Mouse (Mus musculus) olfactory bulb, adult 2 months (tissue): ENCODE measurements at regions not wholly inside any gene's neighbourhood (a gene's known extent, or its start where the extent isn't known, plus 50 kb on each side); places are given as distances from the start of the nearest gene placed in this dataset.

Experiments
- H3K27ac ChIP-seq: fragments of 200-500 bp; 2 replicates; pipeline ENCODE4 v1.5.1; 2012; ENCODE audit warnings: low read depth, low read length; ENCODE audit not compliant: insufficient read depth
- H3K4me1 ChIP-seq: fragments of 200-500 bp; 2 replicates; pipeline ENCODE4 v1.6.1; 2012; ENCODE audit warnings: low read length; ENCODE audit not compliant: control insufficient read depth, insufficient read depth
- H3K4me3 ChIP-seq: fragments of 200-500 bp; 2 replicates; pipeline ENCODE4 v1.5.1; 2012; ENCODE audit warnings: mild to moderate bottlenecking, low read depth, low read length, moderate library complexity; ENCODE audit not compliant: insufficient read depth
- CTCF ChIP-seq: fragments of 200-500 bp; IDR thresholded peaks from 2 replicates; pipeline ENCODE4 v1.5.1; 2012; ENCODE audit warnings: low read depth, mild to moderate bottlenecking, low read length, moderate library complexity; ENCODE audit not compliant: insufficient read depth
- POLR2A ChIP-seq: fragments of 200-500 bp; IDR thresholded peaks from 2 replicates; pipeline ENCODE4 v1.6.1; 2012; ENCODE audit warnings: mild to moderate bottlenecking, low read depth, low read length, moderate library complexity; ENCODE audit not compliant: insufficient read depth
- WGBS: fragments of 180-500 bp; shearing (Covaris S2); methylation state at CpG from one replicate; pipeline ENCODE4 v1.1.7; 2018; 5-methylcytosine and 5-hydroxymethylcytosine counted together

DNA sequence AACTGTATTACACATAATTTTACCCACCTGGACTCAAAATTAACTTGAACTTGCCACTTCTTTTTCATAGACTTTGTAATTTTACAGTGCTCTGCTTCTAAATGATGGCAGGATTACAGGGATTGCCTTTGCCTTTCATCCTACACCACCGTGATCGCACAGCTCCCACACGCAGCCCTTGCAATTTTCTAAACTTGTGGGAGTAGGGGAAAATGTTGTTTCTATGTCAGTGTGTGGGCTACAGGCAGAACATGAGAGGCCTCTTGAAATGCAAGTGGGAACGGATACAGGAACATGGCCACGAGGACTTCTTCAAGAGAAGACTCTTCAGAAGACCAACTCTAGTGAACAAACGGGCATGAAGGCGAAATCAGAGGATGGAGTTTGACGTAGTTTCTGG is 254.0 kb upstream of the Emcn start:
- Histone ChIP-seq H3K4me1 (no peaks in the 10 kb centered on the region), H3K4me3 (no peak overlapping the region), H3K27ac (0 out of 2 replicates have a peak overlapping the region, but pooled peaks have one; percentile 33)
- no peak for TF ChIP-seq POLR2A
- no peak for TF ChIP-seq CTCF
- 72% methylated on average over 8 of the region's 8 CpGs for WGBS

DNA sequence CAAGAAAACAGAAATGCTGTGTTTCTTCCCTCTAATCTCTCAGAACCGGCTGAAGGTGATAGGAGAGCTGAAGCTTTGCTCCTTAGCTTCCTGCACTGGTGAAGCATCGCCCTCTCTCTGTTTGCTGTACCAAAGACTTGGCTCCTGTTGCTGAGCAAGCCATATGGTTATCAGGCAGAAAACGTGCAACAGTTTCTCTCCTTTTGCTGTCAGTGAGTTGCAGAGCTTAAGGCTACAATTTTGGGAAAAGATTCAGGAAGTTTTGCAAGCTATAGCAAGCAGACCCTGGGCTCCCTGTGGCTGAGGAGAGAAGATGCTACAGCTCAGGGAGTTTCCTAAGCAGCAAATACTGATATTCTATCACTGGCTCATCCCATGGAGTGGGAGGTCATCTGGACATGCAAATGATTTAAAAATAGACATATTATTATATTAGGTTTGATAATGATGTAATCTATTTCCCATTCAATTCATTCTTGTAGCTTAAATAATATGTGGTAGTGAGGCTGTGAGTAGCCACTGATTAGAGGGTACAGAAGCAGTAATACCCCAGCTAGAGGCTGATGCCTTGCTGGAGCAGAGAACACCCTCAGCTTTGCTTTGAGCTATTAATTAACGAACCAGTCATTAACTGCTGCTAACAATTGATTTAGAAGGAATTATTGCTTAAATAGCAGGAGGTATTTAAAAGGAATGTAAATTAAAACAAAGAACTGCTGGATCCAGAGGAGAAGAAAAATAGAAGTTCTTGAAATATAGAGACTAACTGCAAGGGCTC is 240.1 kb upstream of the Emcn start:
- no peak overlapping the region for H3K4me3 ChIP-seq
- WGBS = 18% methylated on average over 4 of the region's 4 CpGs
- H3K4me1 ChIP-seq = no peaks in the 10 kb centered on the region
- H3K27ac ChIP-seq = no peak overlapping the region
- TF ChIP-seq CTCF (no peak), POLR2A (no peak)

DNA sequence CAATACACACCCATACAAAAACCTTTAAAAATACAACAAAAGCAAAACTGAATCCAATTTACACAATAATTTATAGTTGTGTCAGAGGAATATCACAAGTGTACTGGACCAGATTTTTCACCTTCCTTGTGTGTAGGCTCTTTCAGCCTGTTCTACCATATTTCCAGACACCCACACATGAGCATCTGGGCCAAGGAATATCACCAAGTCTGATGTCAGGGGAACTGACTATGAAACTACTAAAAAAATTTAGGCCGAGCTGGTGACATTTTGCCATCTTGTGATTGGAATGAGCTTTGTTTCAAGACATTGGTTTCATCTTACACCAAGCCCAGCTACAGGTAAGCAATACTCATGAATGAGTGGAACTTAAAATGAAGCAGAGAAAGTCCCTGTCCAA is 234.9 kb upstream of the Emcn start:
- no peak overlapping the region for H3K27ac ChIP-seq
- 98% methylated on average over 1 of the region's 1 CpGs for WGBS
- TF ChIP-seq CTCF (no peak), POLR2A (no peak)
- no peaks in the 10 kb centered on the region for H3K4me1 ChIP-seq
- no peak overlapping the region for H3K4me3 ChIP-seq

DNA sequence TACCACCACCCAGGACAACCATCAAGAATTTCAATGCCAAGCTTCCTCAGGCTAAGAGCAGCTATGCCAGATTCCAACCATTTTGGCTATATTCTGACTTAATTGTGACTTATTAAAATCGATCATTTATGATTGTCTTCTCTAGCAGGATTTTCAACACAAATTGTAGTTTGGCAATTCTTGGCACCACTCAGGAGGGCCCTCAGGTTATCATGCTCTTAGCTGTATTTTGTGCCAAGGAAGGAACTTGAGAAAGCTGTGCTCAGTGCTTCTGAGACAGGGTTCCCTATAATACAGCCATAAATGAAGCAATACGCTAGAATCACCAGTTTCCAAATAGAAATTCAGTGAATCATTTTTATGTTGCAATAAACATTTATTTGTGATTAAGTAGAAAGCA is 232.7 kb upstream of the Emcn start:
- no peak overlapping the region for H3K27ac ChIP-seq
- TF ChIP-seq POLR2A (no peak), CTCF (no peak)
- 99% methylated on average over 2 of the region's 2 CpGs for whole genome bisulfite sequencing

DNA sequence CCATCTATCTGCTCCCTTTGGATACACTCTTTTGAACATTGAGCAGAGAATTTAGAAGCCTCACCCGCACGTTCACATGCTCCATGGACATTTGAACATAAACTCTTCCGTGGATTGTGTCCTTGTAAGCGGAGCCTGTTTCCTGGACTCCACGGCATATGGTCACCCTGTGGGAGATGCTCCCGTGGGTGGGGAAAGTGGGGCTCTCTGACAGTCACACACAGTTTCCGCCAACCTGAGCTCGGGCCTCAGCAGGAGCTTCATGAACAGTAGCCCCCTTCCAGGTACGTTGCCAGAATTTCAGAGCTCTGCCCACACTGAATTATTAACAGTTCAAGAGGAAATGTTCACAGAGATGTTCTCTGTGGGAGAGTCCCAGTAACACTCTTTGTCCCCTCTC is 231.1 kb upstream of the Emcn start:
- WGBS = 95% methylated on average over 9 of the region's 9 CpGs
- Histone ChIP-seq H3K4me3 (no peak overlapping the region), H3K4me1 (no peaks in the 10 kb centered on the region), H3K27ac (no peak overlapping the region)
- TF ChIP-seq CTCF (no peak), POLR2A (no peak)

More for the DNA sequence above, 232.7 kb upstream of the Emcn start:
- Histone ChIP-seq H3K4me1 (no peaks in the 10 kb centered on the region), H3K4me3 (no peak overlapping the region)

DNA sequence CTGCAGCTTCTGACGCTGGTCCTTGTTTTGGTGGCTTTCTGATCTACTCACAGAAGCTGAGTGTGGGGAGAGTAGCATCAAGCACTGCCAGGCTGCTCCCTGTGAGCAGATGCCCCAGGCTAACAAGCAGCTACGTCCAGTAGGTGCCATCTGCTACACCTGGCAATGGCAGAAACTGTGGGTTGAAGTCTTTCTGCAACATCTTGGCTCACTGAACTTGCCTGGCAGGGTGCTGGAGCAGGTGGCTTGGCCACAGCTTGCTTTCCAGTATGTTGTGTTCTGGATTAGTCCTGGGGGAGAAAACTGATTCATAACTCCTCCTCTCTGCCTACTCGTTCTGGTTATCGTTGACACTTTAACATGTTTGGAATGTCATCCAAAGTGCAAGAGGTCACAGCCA is 230.4 kb upstream of the Emcn start:
- 87% methylated on average over 4 of the region's 4 CpGs for WGBS
- no peak for TF ChIP-seq CTCF
- TF ChIP-seq POLR2A = no peak
- Histone ChIP-seq H3K27ac (no peak overlapping the region), H3K4me3 (no peak overlapping the region), H3K4me1 (no peaks in the 10 kb centered on the region)

DNA sequence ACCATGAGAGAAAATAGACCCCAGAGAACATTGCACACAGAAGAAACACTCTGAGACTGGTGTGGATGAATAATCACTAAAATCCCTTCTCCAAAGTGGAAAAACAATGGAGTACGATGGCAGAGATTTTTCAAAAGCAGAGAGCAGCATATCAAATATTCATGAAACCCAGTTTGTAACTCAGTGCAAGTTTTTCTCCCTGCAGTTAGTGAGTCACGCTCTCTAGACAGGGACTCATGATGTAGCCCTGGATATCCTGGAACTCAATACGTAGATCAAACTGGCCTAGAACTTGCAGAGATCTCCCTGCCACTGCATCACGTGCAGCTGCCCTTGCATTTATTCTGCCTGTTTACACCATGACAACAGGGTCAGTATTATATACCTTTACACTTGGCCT is 210.9 kb upstream of the Emcn start:
- TF ChIP-seq POLR2A (no peak), CTCF (no peak)
- 96% methylated on average over 4 of the region's 4 CpGs for WGBS
- no peak overlapping the region for H3K27ac ChIP-seq
- no peaks in the 10 kb centered on the region for H3K4me1 ChIP-seq
- H3K4me3 ChIP-seq = no peak overlapping the region

DNA sequence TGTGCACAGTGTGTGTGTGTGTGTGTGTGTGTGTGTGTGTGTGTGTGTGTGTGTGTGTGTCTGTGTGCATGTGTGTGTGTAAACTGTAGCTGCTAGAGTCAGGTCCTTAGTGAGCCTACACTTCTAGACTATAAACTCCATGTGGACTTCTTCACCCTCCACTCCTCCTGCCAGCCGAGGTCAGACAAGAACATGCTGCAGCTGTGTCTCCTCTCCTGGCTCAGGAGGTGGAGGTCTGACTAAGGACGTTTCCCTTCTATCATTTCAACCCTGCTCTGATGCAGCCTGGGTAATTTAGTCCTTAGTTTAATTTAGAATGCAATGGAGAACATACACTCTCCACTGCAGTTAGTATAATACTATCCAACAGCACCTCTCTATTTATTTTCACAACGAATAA is 198.8 kb upstream of the Emcn start:
- no peak for TF ChIP-seq CTCF
- TF ChIP-seq POLR2A = no peak
- no peak overlapping the region for H3K27ac ChIP-seq
- peaks cover 2% of the 10 kb centered on the region; the same call in 1 of the 2 replicates for H3K4me1 ChIP-seq
- 56% methylated on average over 3 of the region's 3 CpGs for WGBS
- no peak overlapping the region for H3K4me3 ChIP-seq

DNA sequence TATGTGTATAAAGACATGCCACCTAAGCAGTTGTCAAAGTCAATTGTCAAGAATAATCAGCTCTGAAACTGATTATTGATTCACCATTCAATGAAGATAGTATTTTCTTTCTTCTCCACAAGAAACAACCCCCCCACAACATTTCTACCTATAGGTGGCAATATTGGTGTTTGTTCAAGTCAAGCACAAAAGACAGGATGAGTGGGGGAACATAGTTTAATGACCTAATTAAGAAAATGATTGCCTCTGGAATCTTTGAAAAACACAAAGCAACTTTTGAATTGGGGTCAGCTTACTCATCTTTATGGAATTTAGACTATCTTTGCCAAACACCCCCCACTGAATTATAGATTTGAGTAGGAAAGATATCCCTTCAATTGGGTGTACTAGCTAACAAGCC is 194.8 kb upstream of the Emcn start:
- Histone ChIP-seq H3K4me3 (no peak overlapping the region), H3K27ac (no peak overlapping the region), H3K4me1 (peaks cover 6% of the 10 kb centered on the region)
- TF ChIP-seq POLR2A = no peak
- no peak for TF ChIP-seq CTCF

DNA sequence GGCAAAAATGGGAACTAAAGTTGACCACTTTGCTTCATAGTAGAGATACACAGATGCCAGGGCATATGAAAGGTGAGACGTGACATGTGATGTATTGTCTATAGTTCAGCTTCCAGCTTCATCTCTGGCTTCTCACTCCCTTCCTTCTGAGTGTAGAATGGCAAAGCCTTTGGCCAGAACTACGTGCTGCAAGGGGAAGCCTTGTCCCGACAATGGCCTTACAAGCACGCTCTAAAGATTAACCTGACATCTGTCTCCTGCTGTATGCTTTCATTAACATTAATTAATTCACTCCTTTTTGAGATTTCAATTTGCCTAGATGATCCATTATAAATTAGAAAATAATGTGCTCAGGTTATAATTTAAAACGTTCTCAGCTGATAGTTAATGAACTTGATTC is 193.5 kb upstream of the Emcn start:
- H3K4me1 ChIP-seq = peaks cover 4% of the 10 kb centered on the region
- H3K4me3 ChIP-seq = no peak overlapping the region
- 80% methylated on average over 5 of the region's 5 CpGs for WGBS
- no peak for TF ChIP-seq CTCF
- TF ChIP-seq POLR2A = no peak
- H3K27ac ChIP-seq = no peak overlapping the region
